Mouse (Mus musculus) brown adipose tissue, adult 24 weeks (tissue): ENCODE measurements around the gene Nfil3. TPM values are rescaled to one million over a fixed set of nuclear protein-coding genes. Genes with fewer than 3 reads are reported as not detected.

Source experiments
- H3K27ac ChIP-seq: fragments of 200-500 bp; replicated peaks from 2 replicates; pipeline ENCODE4 v1.5.1; 2012; ENCODE audit warnings: low read depth, mild to moderate bottlenecking, low read length
- H3K4me1 ChIP-seq: fragments of 200-500 bp; 2 replicates; pipeline ENCODE4 v1.6.1; 2012; ENCODE audit warnings: low read length, mixed read lengths; ENCODE audit not compliant: control insufficient read depth, insufficient read depth, insufficient read length
- H3K4me3 ChIP-seq: fragments of 200-500 bp; 2 replicates; pipeline ENCODE4 v1.5.1; 2012; ENCODE audit warnings: low read depth, mild to moderate bottlenecking, low read length, moderate library complexity; ENCODE audit not compliant: insufficient read depth
- polyA plus RNA-seq: library from polyadenylated mRNA; stranded (reverse); fragments of >200 nt; gene quantifications from 2 replicates; pipeline ENCODE4 v1.2.4, GENCODE M21; 2012; ENCODE audit not compliant: missing spikeins, insufficient read depth, insufficient read length

Nfil3 gene
- polyA plus RNA-seq: 9.6 and 37.4 TPM in 2 replicates

- Histone ChIP-seq H3K4me1 (peaks cover 6% of the 10 kb centered on the region; the same call in 1 of the 2 replicates), H3K27ac (peak within 1 kb of the TSS; percentile 86), H3K4me3 (peak within 1 kb of the TSS; percentile 66)
These were observed at the start of gene Nfil3 for GRCm38 (mm10) chr13:52980951-52981421. Nfil3 (minus strand) TSS chr13:52981073.

GRCm38 (mm10) chr13:53024285-53024684, 43.4 kb upstream of the Nfil3 start:
- H3K27ac ChIP-seq: no peak overlapping the region
- no peak overlapping the region for H3K4me3 ChIP-seq
- no peaks in the 10 kb centered on the region for H3K4me1 ChIP-seq

- no peaks in the 10 kb centered on the region for H3K4me1 ChIP-seq
- H3K4me3 ChIP-seq: no peak overlapping the region
- H3K27ac ChIP-seq: no peak overlapping the region
These were observed 39.4 kb upstream of the Nfil3 start for GRCm38 (mm10) chr13:53020282-53020681.

GRCm38 (mm10) chr13:53019532-53019931, 38.7 kb upstream of the Nfil3 start:
- Histone ChIP-seq H3K27ac (no peak overlapping the region), H3K4me1 (no peaks in the 10 kb centered on the region), H3K4me3 (no peak overlapping the region)

GRCm38 (mm10) chr13:53018976-53019375, 38.1 kb upstream of the Nfil3 start:
- Histone ChIP-seq H3K4me1 (no peaks in the 10 kb centered on the region), H3K27ac (no peak overlapping the region), H3K4me3 (no peak overlapping the region)

GRCm38 (mm10) chr13:53017983-53018382, 37.1 kb upstream of the Nfil3 start:
- Histone ChIP-seq H3K27ac (peak overlapping the region; percentile 80), H3K4me1 (no peaks in the 10 kb centered on the region)

GRCm38 (mm10) chr13:53017117-53017516, 36.2 kb upstream of the Nfil3 start:
- no peak overlapping the region for H3K4me3 ChIP-seq
- H3K4me1 ChIP-seq: no peaks in the 10 kb centered on the region
- H3K27ac ChIP-seq: 0 out of 2 replicates have a peak overlapping the region, but pooled peaks have one; percentile 80

More at GRCm38 (mm10) chr13:53017983-53018382, 37.1 kb upstream of the Nfil3 start:
- peak overlapping the region; percentile 27 for H3K4me3 ChIP-seq

- H3K27ac ChIP-seq: no peak overlapping the region
- H3K4me3 ChIP-seq: no peak overlapping the region
- H3K4me1 ChIP-seq: peaks cover 6% of the 10 kb centered on the region; the same call in 1 of the 2 replicates
These were observed 30.6 kb upstream of the Nfil3 start for GRCm38 (mm10) chr13:53011426-53011825.

GRCm38 (mm10) chr13:53008489-53009184, 27.8 kb upstream of the Nfil3 start:
- peaks cover 6% of the 10 kb centered on the region; the same call in 1 of the 2 replicates for H3K4me1 ChIP-seq
- no peak overlapping the region for H3K4me3 ChIP-seq
- peak overlapping the region; percentile 84 for H3K27ac ChIP-seq

- peak overlapping the region; percentile 84 for H3K27ac ChIP-seq
- peaks cover 6% of the 10 kb centered on the region; the same call in 1 of the 2 replicates for H3K4me1 ChIP-seq
- H3K4me3 ChIP-seq: no peak overlapping the region
These were observed 26.9 kb upstream of the Nfil3 start for GRCm38 (mm10) chr13:53007781-53008180.

- H3K27ac ChIP-seq: no peak overlapping the region
- H3K4me3 ChIP-seq: no peak overlapping the region
These were observed 22.4 kb upstream of the Nfil3 start for GRCm38 (mm10) chr13:53003286-53003685.

GRCm38 (mm10) chr13:53001511-53001935, 20.6 kb upstream of the Nfil3 start:
- 0 out of 2 replicates have a peak overlapping the region, but pooled peaks have one; percentile 23 for H3K27ac ChIP-seq

More at GRCm38 (mm10) chr13:53003286-53003685, 22.4 kb upstream of the Nfil3 start:
- H3K4me1 ChIP-seq: peaks cover 4% of the 10 kb centered on the region; the same call in 1 of the 2 replicates

GRCm38 (mm10) chr13:53000481-53000880, 19.6 kb upstream of the Nfil3 start:
- Histone ChIP-seq H3K27ac (no peak overlapping the region), H3K4me1 (peaks cover 4% of the 10 kb centered on the region; the same call in 1 of the 2 replicates), H3K4me3 (no peak overlapping the region)

More at GRCm38 (mm10) chr13:53001511-53001935, 20.6 kb upstream of the Nfil3 start:
- no peak overlapping the region for H3K4me3 ChIP-seq
- peaks cover 4% of the 10 kb centered on the region; the same call in 1 of the 2 replicates for H3K4me1 ChIP-seq

GRCm38 (mm10) chr13:52998541-52998940, 17.7 kb upstream of the Nfil3 start:
- Histone ChIP-seq H3K4me1 (peaks cover 4% of the 10 kb centered on the region; the same call in 1 of the 2 replicates), H3K27ac (no peak overlapping the region), H3K4me3 (no peak overlapping the region)

- H3K4me3 ChIP-seq: no peak overlapping the region
- H3K27ac ChIP-seq: no peak overlapping the region
- peaks cover 4% of the 10 kb centered on the region; the same call in 1 of the 2 replicates for H3K4me1 ChIP-seq
These were observed 16.9 kb upstream of the Nfil3 start for GRCm38 (mm10) chr13:52997806-52998205.
